Mouse (Mus musculus) megakaryocyte progenitor cell, adult 5-6 weeks (primary cell): ENCODE data around the gene Gm49340. TPM values are rescaled to one million over a fixed set of nuclear protein-coding genes. Genes with fewer than 3 reads are reported as not detected.
"Not testable (repeated sequence)": the region's sequence is repeated elsewhere in the genome, so short reads cannot be mapped to it uniquely, and the experiment has no call there.

ENCODE experiments used
- ATAC-seq: replicated peaks from 2 replicates; pipeline ENCODE4 v1.8.0; 2016; ENCODE audit warnings: mild to moderate bottlenecking, moderate TSS enrichment, inconsistent platforms; ENCODE audit not compliant: poor library complexity
- total RNA-seq, 2 experiments: library from RNA; stranded (forward) in 1 of 2; stranded (reverse) in 1 of 2; fragments of 157-497, 149-512 nt in 1 of 2; fragments of 200-1000 nt in 1 of 2; gene quantifications; 2 replicates each; pipeline versions ENCODE4 v1.2.3 to v1.2.4; 2015 to 2017

The Gm49340 gene
- total RNA-seq (2015) = not detected in 2 replicates
- total RNA-seq (2017) = not detected in 2 replicates

GRCm38 (mm10) chr11:73329442-73329841 is at the start of gene Gm49340, which contains the start of the genes Aspa and Spata22:
Gm49340 (plus strand) TSS chr11:73329741.
Aspa (minus strand) TSS chr11:73329596.
Spata22 (plus strand) TSS chr11:73329741.
- ATAC-seq = no peak

- no peak for ATAC-seq
Observed at GRCm38 (mm10) chr11:73280710-73281109, 48.8 kb upstream of the Gm49340 start.

GRCm38 (mm10) chr11:73281528-73282027 is 48.0 kb upstream of the Gm49340 start:
- peak; percentile 79 for ATAC-seq

- ATAC-seq = no peak
Observed at GRCm38 (mm10) chr11:73283369-73283768, 46.2 kb upstream of the Gm49340 start.

GRCm38 (mm10) chr11:73283926-73284325 is 45.6 kb upstream of the Gm49340 start:
- ATAC-seq = no peak

GRCm38 (mm10) chr11:73284351-73284750 is 45.2 kb upstream of the Gm49340 start:
- no peak for ATAC-seq

- ATAC-seq = no peak
Observed at GRCm38 (mm10) chr11:73289621-73290020, 39.9 kb upstream of the Gm49340 start.

- no peak for ATAC-seq
Observed at GRCm38 (mm10) chr11:73303123-73303522, 26.4 kb upstream of the Gm49340 start.

GRCm38 (mm10) chr11:73315961-73316360 is 13.6 kb upstream of the Gm49340 start:
- no peak for ATAC-seq

- not testable (repeated sequence) for ATAC-seq
Observed at GRCm38 (mm10) chr11:73318581-73318980, 11.0 kb upstream of the Gm49340 start.

- ATAC-seq = not testable (repeated sequence)
Observed at GRCm38 (mm10) chr11:73321064-73321463, 8.5 kb upstream of the Gm49340 start.

GRCm38 (mm10) chr11:73323906-73324830 is 5.4 kb upstream of the Gm49340 start:
- no peak for ATAC-seq

- ATAC-seq = peak; percentile 74
Observed at GRCm38 (mm10) chr11:73326485-73326886, 3.1 kb upstream of the Gm49340 start.

- ATAC-seq = no peak
Observed at GRCm38 (mm10) chr11:73327361-73327760, 2.2 kb upstream of the Gm49340 start.

GRCm38 (mm10) chr11:73333357-73333756 is 3.8 kb downstream of the Gm49340 start:
- no peak for ATAC-seq

- no peak for ATAC-seq
Observed at GRCm38 (mm10) chr11:73336919-73337318, 7.4 kb downstream of the Gm49340 start.

- ATAC-seq = no peak
Observed at GRCm38 (mm10) chr11:73350483-73350882, 20.9 kb downstream of the Gm49340 start, which contains the start of gene Olfr20. Olfr20 (plus strand) TSS chr11:73350783.

- no peak for ATAC-seq
Observed at GRCm38 (mm10) chr11:73370946-73371345, 41.4 kb downstream of the Gm49340 start, which contains the start of gene Olfr376. Olfr376 (plus strand) TSS chr11:73371246.

- no peak for ATAC-seq
Observed at GRCm38 (mm10) chr11:73395374-73395773, 65.8 kb downstream of the Gm49340 start.

- ATAC-seq = no peak
Observed at GRCm38 (mm10) chr11:73399514-73399913, 70.0 kb downstream of the Gm49340 start, which contains the start of gene Olfr1. Olfr1 (minus strand) TSS chr11:73399614.
